Mouse (Mus musculus): ENCODE data around the gene Hebp1. TPM values are rescaled to one million over a fixed set of nuclear protein-coding genes. Genes with fewer than 3 reads are reported as not detected.

The Hebp1 gene
- polyA plus RNA-seq, 1 experiment from 2014 or later: 14.5 TPM

DNA sequence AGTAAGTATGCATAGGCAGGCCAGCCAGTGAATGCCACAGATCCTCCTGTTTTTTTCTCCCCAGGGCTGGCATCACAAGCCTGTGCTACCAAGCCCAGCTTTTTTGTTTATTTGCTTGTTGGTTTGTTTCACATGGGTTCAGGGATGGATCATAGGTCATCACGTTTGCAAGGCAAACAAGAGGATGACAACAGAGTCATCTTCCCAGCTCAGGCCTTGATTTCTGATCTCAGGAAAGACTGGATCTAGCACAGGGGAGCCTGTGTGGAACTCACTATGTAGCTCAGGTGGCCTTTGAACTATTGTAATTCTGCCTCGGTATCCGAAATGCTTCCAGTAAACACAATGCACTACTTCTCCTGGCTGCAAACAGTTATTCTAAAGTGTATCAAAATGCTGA lies 35.5 kb downstream of the Hebp1 start:
- 76% methylated on average over 3 of the region's 3 CpGs for WGBS
- no peak overlapping the region for H3K27ac ChIP-seq (replicated peaks)
- no peak for ATAC-seq (ENCODE audit: extremely low read depth, insufficient number of reproducible peaks, low FRiP score, low TSS enrichment)
- H3K9ac ChIP-seq: no peak overlapping the region
- H3K4me3 ChIP-seq: no peak overlapping the region
- no peak overlapping the region for H3K4me2 ChIP-seq
- H3K27me3 ChIP-seq (replicated peaks): no peaks in the 10 kb centered on the region
- 0 out of 2 replicates have a peak, but pooled peaks cover 2% of the 10 kb centered on the region for H3K36me3 ChIP-seq
- peaks cover 30% of the 10 kb centered on the region for H3K4me1 ChIP-seq
- H3K9me3 ChIP-seq: no peaks in the 10 kb centered on the region

GRCm38 (mm10) chr6:135161356-135161755 lies 36.5 kb downstream of the Hebp1 start:
- no peaks in the 10 kb centered on the region for H3K9me3 ChIP-seq
- peaks cover 32% of the 10 kb centered on the region for H3K4me1 ChIP-seq
- H3K36me3 ChIP-seq: 0 out of 2 replicates have a peak, but pooled peaks cover 2% of the 10 kb centered on the region
- H3K27ac ChIP-seq (replicated peaks): no peak overlapping the region
- ATAC-seq (ENCODE audit: extremely low read depth, insufficient number of reproducible peaks, low FRiP score, low TSS enrichment): no peak
- 60% methylated on average over 4 of the region's 4 CpGs for WGBS
- H3K4me2 ChIP-seq: no peak overlapping the region
- no peak overlapping the region for H3K9ac ChIP-seq
- H3K4me3 ChIP-seq: no peak overlapping the region
- H3K27me3 ChIP-seq (replicated peaks): no peaks in the 10 kb centered on the region

DNA sequence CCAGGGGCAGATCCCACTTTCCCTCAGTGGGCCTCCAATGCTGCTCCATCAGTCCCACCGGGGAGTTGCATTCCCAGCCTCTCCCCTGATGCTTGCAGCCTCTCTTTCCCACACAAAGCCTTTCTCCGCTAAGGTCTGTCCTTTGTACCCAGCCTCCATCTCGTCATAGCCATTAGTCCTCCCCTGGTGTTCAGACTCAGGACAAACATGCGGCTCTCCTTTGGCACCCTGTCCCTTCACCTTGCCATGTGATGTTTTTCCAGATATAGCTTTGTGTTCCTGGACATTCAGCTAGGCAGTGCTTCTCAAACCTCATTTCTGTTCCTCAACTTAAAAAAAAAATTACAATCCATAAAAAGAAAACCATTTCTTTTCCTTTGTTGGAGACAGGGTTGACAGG lies 39.3 kb downstream of the Hebp1 start:
- Histone ChIP-seq H3K4me2 (no peak overlapping the region), H3K4me3 (no peak overlapping the region), H3K27me3 (replicated peaks) (no peaks in the 10 kb centered on the region), H3K36me3 (peaks cover 3% of the 10 kb centered on the region; the same call in 1 of the 2 replicates), H3K9ac (no peak overlapping the region), H3K27ac (replicated peaks) (no peak overlapping the region), H3K4me1 (peaks cover 28% of the 10 kb centered on the region), H3K9me3 (no peaks in the 10 kb centered on the region)
- no peak for ATAC-seq (ENCODE audit: extremely low read depth, insufficient number of reproducible peaks, low FRiP score, low TSS enrichment)
- WGBS: 57% methylated on average over 4 of the region's 4 CpGs

GRCm38 (mm10) chr6:135157496-135157895 lies 40.3 kb downstream of the Hebp1 start:
- WGBS: 36% methylated on average over 4 of the region's 4 CpGs
- ATAC-seq (ENCODE audit: extremely low read depth, insufficient number of reproducible peaks, low FRiP score, low TSS enrichment): no peak
- Histone ChIP-seq H3K4me1 (peaks cover 18% of the 10 kb centered on the region), H3K9ac (no peak overlapping the region), H3K9me3 (no peaks in the 10 kb centered on the region), H3K27ac (replicated peaks) (no peak overlapping the region), H3K4me2 (no peak overlapping the region), H3K36me3 (peaks cover 13% of the 10 kb centered on the region), H3K4me3 (no peak overlapping the region), H3K27me3 (replicated peaks) (no peaks in the 10 kb centered on the region)

DNA sequence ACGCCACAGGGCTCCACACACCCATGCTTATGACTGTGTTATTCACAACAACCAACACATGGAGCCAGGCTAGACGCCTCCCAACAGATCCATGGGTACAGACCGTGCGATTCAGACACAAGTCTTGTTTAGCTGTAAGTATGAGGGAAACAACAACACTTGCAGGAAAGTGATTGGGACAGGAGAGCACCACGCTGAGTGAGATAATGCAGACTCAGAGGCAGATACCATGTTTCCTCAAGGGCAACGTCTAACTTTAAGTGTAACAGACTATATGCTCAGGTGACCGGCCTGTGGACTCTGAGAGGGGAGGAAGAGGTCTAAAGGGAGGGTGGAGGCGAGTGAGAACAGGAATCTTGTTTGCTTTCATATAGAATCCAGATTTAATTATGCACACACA lies 41.2 kb downstream of the Hebp1 start:
- 52% methylated on average over 8 of the region's 8 CpGs for WGBS
- H3K9me3 ChIP-seq: no peaks in the 10 kb centered on the region
- no peak overlapping the region for H3K27ac ChIP-seq (replicated peaks)
- no peak for ATAC-seq (ENCODE audit: extremely low read depth, insufficient number of reproducible peaks, low FRiP score, low TSS enrichment)
- peaks cover 18% of the 10 kb centered on the region for H3K4me1 ChIP-seq
- peaks cover 20% of the 10 kb centered on the region for H3K36me3 ChIP-seq
- no peak overlapping the region for H3K9ac ChIP-seq
- H3K27me3 ChIP-seq (replicated peaks): no peaks in the 10 kb centered on the region
- H3K4me2 ChIP-seq: no peak overlapping the region; the same call in 1 of the 2 replicates
- no peak overlapping the region for H3K4me3 ChIP-seq

DNA sequence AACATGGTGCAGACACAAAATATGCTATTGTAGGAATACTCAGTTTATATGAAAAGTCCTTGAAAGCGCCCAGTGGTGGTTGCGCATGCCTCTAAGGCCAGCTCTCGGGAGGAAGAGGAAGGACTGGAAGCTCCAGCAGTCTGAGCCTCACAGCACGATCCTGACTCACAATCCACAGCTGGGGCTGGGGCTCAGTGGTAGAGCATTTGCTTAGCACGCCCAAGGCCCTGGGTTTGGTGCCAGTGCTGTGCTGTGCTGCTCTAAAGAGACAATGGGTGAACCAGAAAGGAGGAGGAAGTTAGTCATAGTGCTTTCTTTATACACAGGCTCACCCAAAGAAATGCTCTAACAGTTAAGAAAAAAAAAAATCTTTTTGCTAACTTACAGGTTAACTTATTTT lies 44.1 kb downstream of the Hebp1 start:
- no peak for ATAC-seq (ENCODE audit: extremely low read depth, insufficient number of reproducible peaks, low FRiP score, low TSS enrichment)
- H3K9ac ChIP-seq: no peak overlapping the region
- whole genome bisulfite sequencing: 83% methylated on average over 5 of the region's 5 CpGs
- H3K4me3 ChIP-seq: no peak overlapping the region
- peaks cover 26% of the 10 kb centered on the region for H3K36me3 ChIP-seq
- H3K4me2 ChIP-seq: no peak overlapping the region
- no peaks in the 10 kb centered on the region for H3K9me3 ChIP-seq
- H3K27me3 ChIP-seq (replicated peaks): 0 out of 2 replicates have a peak, but pooled peaks cover 4% of the 10 kb centered on the region
- H3K4me1 ChIP-seq: peaks cover 18% of the 10 kb centered on the region
- H3K27ac ChIP-seq (replicated peaks): no peak overlapping the region

DNA sequence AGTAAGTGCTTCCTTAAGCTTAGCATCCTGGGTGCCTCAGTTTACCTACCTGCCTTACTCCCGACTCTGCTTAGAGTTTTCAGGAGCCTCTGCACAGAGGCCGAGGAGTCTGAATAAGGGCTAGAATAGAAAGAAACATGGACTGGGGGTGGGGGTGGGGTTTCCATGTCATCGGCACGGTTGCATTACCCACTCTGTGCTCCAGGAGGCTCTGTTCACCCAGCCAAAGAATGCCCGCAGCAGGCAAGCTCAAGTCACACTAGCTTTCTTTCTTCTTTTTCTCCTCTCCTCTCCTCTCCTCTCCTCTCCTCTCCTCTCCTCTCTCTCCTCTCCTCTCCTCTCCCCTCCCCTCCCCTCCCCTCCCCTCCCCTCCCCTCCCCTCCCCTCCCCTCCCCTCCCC lies 47.5 kb downstream of the Hebp1 start:
- Histone ChIP-seq H3K4me1 (no peaks in the 10 kb centered on the region), H3K9me3 (no peaks in the 10 kb centered on the region), H3K4me3 (no peak overlapping the region), H3K36me3 (peaks cover 32% of the 10 kb centered on the region), H3K9ac (no peak overlapping the region), H3K4me2 (no peak overlapping the region), H3K27ac (replicated peaks) (no peak overlapping the region), H3K27me3 (replicated peaks) (0 out of 2 replicates have a peak, but pooled peaks cover 4% of the 10 kb centered on the region)
- ATAC-seq (ENCODE audit: extremely low read depth, insufficient number of reproducible peaks, low FRiP score, low TSS enrichment): no peak
- 28% methylated on average over 5 of the region's 5 CpGs for WGBS

DNA sequence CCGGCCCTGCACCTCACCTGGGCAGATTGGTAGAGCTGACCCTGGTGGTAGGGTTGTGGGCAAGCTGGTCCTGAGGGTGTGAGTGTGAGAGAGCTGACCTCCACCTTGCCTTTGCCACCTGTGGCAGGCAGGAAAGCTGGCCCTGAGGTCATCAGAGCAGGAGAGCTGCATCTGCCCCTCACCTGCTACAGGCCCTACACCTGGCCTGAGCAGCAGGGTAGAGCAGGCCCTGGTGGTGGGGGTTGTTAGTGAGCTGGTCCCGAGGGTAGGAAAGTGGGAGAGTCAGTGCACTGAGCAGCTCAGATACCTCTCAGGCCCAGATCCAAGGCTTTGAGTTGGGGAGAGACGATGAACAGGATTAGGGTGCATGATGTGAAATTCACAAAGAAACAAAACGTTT lies 48.1 kb downstream of the Hebp1 start:
- Histone ChIP-seq H3K27ac (replicated peaks) (no peak overlapping the region), H3K27me3 (replicated peaks) (0 out of 2 replicates have a peak, but pooled peaks cover 4% of the 10 kb centered on the region), H3K4me2 (no peak overlapping the region), H3K4me1 (no peaks in the 10 kb centered on the region), H3K9ac (no peak overlapping the region), H3K36me3 (peaks cover 32% of the 10 kb centered on the region), H3K9me3 (no peaks in the 10 kb centered on the region), H3K4me3 (no peak overlapping the region)
- 77% methylated on average over 4 of the region's 4 CpGs for WGBS
- no peak for ATAC-seq (ENCODE audit: extremely low read depth, insufficient number of reproducible peaks, low FRiP score, low TSS enrichment)

DNA sequence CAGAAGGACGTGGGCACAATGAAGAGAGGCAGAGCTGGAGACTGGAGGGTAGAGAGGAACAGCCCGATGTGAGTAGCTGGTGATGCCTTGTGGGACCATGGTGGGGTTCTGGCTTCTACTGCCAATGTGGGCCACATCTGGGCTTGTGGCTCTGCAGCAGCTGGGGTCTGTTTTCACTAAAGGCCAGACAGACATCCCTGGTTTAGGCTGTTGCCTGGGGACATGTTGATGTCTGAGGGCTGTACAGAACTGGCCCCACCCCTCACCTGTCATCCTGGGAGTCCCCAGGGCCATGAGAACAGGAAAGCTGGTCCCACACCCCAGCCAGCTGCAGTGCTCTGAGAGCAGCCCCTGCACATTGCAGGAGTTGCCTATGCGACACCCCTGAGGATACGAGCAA lies 48.6 kb downstream of the Hebp1 start:
- no peak overlapping the region for H3K9ac ChIP-seq
- no peak overlapping the region for H3K27ac ChIP-seq (replicated peaks)
- peaks cover 32% of the 10 kb centered on the region for H3K36me3 ChIP-seq
- no peaks in the 10 kb centered on the region for H3K9me3 ChIP-seq
- H3K4me3 ChIP-seq: no peak overlapping the region
- WGBS: 78% methylated on average over 4 of the region's 4 CpGs
- H3K27me3 ChIP-seq (replicated peaks): 0 out of 2 replicates have a peak, but pooled peaks cover 4% of the 10 kb centered on the region
- ATAC-seq (ENCODE audit: extremely low read depth, insufficient number of reproducible peaks, low FRiP score, low TSS enrichment): no peak
- no peaks in the 10 kb centered on the region for H3K4me1 ChIP-seq
- no peak overlapping the region for H3K4me2 ChIP-seq

DNA sequence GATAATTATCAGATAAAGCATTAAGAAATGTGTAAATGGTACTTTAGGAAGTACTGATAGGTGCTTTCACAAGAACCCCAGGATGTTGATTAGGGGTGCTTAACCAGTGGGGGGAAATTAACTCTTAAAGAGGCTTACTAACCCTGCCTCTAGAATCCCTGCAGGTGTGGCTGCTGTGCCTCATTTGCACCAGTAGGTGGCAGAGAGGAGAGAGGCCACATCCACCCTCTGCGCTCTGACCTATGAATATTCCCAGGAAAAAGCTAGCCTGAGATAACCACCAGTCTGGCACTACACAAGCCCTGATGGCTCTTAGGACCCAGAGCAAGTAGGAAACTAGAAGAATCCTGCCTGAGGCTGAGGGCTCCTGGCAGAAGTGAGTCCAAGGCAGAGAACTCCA lies 49.3 kb downstream of the Hebp1 start:
- no peak for ATAC-seq (ENCODE audit: extremely low read depth, insufficient number of reproducible peaks, low FRiP score, low TSS enrichment)
- H3K4me2 ChIP-seq: no peak overlapping the region
- H3K9me3 ChIP-seq: no peaks in the 10 kb centered on the region
- no peak overlapping the region for H3K27ac ChIP-seq (replicated peaks)
- H3K4me3 ChIP-seq: no peak overlapping the region
- 48% methylated on average over 1 of the region's 1 CpGs for WGBS
- no peaks in the 10 kb centered on the region for H3K4me1 ChIP-seq
- no peak overlapping the region for H3K9ac ChIP-seq
- H3K27me3 ChIP-seq (replicated peaks): 0 out of 2 replicates have a peak, but pooled peaks cover 4% of the 10 kb centered on the region
- peaks cover 29% of the 10 kb centered on the region for H3K36me3 ChIP-seq

DNA sequence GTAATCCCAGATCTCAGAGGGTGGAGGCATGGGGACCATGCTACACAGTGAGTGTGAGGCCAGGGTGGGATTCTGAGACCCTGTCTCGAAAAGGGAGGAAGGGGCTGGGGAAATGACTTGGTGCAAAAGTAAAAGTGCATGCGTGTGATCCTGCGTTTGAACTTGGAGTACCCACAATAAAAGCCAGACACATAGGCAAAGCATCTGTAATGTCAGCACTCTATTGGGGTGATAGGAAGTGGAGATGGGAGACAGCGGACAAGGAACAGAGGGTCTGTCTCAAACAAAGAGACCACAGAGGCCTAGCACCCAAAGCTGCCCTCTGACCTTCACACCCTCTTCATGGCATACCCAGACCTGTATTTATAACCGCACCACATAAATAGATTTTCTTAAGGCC lies 51.8 kb downstream of the Hebp1 start:
- no peak overlapping the region for H3K27ac ChIP-seq (replicated peaks)
- peaks cover 9% of the 10 kb centered on the region for H3K4me1 ChIP-seq
- H3K4me3 ChIP-seq: no peak overlapping the region
- no peak overlapping the region for H3K4me2 ChIP-seq
- 0 out of 2 replicates have a peak, but pooled peaks cover 4% of the 10 kb centered on the region for H3K27me3 ChIP-seq (replicated peaks)
- WGBS: 78% methylated on average over 5 of the region's 5 CpGs
- no peak for ATAC-seq (ENCODE audit: extremely low read depth, insufficient number of reproducible peaks, low FRiP score, low TSS enrichment)
- H3K9ac ChIP-seq: no peak overlapping the region
- H3K36me3 ChIP-seq: 0 out of 2 replicates have a peak, but pooled peaks cover 6% of the 10 kb centered on the region
- no peaks in the 10 kb centered on the region for H3K9me3 ChIP-seq

DNA sequence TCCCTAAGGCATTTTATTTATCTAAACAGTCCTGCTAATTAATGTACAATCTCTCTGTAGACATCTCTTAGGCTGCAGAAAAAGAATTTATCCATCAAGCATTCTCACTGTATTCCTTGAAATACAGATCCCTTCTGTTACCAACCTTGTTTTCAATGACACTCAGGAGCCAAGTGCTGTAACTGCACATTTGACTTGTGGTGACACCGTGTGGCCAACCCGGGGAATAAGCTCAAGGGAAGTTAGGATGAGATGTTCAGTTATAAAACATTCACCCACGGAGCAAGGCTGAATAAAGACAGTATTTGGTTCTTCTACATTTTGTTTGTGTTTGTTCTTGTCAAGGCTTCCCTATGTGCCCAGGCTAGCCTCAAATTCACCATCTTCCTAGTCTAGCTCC lies 53.3 kb downstream of the Hebp1 start:
- H3K4me1 ChIP-seq: peaks cover 13% of the 10 kb centered on the region
- 6% methylated on average over 3 of the region's 3 CpGs for whole genome bisulfite sequencing
- H3K27ac ChIP-seq (replicated peaks): no peak overlapping the region
- no peaks in the 10 kb centered on the region for H3K9me3 ChIP-seq
- 0 out of 2 replicates have a peak, but pooled peaks cover 6% of the 10 kb centered on the region for H3K36me3 ChIP-seq
- H3K27me3 ChIP-seq (replicated peaks): 0 out of 2 replicates have a peak, but pooled peaks cover 3% of the 10 kb centered on the region
- H3K4me2 ChIP-seq: no peak overlapping the region
- no peak for ATAC-seq (ENCODE audit: extremely low read depth, insufficient number of reproducible peaks, low FRiP score, low TSS enrichment)
- H3K4me3 ChIP-seq: no peak overlapping the region
- no peak overlapping the region for H3K9ac ChIP-seq
